Mouse (Mus musculus): ENCODE data around the gene Snrpg. TPM values are rescaled to one million over a fixed set of nuclear protein-coding genes. Genes with fewer than 3 reads are reported as not detected.
"Not testable (repeated sequence)": the region's sequence is repeated elsewhere in the genome, so short reads cannot be mapped to it uniquely, and the experiment has no call there.

Snrpg gene
- polyA plus RNA-seq (2015; fragmentation: Nextera tagmentation; extraction: Ambion mirVana), result 510 and 573 TPM in 2 replicates

DNA sequence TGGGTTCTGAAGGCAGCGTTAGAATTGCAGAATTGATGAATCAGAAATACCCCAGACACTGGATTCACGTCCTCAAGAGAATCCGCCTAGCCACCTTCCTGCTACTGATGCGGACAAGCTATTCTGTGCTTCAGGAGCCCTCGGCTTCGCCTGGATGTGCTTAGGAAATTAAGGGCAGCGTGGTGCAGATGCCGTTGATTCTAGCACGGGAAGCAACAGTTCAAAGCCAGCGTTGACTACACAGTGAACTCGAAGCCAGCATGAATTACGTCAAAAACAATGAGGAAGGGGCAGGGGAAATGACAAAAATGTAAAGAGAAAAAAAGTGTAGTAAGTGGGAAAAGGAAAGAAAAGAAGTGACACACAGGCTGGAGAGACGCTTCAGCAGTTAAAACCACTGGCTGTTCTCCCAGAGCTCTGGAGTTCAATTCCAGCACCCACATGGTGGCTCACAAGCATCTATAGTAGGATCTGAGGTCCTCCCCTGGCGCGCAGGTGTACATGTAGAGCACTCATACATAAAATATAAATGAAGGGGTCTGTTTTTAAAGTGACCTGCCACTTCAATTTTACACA, at the start of gene Snrpg:
Gene Snrpg, plus strand, starts transcription at position 541 of the 576 bp plus-strand sequence.
- 16% methylated on average over 15 of the region's 15 CpGs for WGBS
- Histone ChIP-seq H3K9me3 (no peaks in the 10 kb centered on the region), H3K4me3 (peak within 1 kb of the TSS; percentile 89), H3K27ac (replicated peaks) (peak within 1 kb of the TSS; percentile 96), H3K27me3 (no peaks in the 10 kb centered on the region), H3K36me3 (peaks cover 10% of the 10 kb centered on the region; the same call in 1 of the 2 replicates), H3K9ac (replicated peaks) (peak within 1 kb of the TSS; percentile 88), H3K4me1 (peaks cover 44% of the 10 kb centered on the region), H3K4me2 (replicated peaks) (peak within 1 kb of the TSS; percentile 60)
- no peak; the same call in 1 of the 2 replicates for ATAC-seq (replicated peaks)

DNA sequence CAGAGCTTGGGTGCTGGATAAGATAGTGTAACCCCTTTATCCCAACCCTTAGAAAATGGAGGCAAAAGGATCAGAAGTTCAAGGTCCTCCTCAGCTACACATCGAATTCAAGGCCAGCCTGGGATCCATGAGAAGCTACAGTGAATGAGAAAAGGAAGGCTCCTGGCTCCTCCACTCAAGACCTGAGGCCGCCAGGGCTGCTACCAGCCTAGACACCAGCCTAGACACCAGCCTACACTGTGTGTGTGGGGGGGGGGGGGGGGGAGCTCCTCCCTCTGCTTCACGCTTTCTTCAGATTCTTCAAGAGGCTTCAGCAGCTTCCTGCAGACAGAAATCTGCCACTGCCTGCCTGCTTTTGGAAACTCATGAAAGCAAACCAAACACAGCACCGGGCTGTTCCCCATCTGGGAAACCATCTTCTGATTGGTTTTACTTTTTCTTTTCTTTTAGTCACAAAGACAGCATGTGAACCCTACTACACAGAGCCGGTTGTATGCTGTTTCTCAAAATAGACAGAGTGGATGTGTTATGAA, 49.0 kb upstream of the Snrpg start:
- H3K4me2 ChIP-seq (replicated peaks), result no peak overlapping the region
- ATAC-seq (replicated peaks), result no peak
- WGBS, result 89% methylated on average over 5 of the region's 5 CpGs
- H3K27me3 ChIP-seq, result no peaks in the 10 kb centered on the region
- H3K9ac ChIP-seq (replicated peaks), result no peak overlapping the region
- no peaks in the 10 kb centered on the region for H3K9me3 ChIP-seq
- H3K4me3 ChIP-seq, result no peak overlapping the region
- H3K27ac ChIP-seq (replicated peaks), result no peak overlapping the region
- no peaks in the 10 kb centered on the region for H3K4me1 ChIP-seq
- H3K36me3 ChIP-seq, result no peaks in the 10 kb centered on the region

DNA sequence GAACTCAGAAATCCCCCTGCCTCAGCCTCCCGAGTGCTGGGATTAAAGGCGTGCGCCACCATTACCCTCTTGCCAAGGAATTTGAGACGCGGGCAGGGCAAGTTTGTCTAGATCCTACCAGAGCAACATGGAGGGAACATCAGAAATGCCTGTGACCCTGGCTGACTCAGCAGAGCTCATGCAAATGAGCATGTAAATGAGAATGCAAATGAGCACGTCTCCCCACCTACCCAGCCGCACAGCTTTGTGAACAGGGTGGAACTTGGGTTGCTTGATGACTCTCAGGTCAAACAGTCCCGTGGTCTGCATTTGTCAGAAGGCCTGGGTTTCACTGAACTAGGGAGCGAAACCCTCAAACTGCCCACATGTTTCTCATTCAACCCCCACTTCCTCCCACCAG, 48.1 kb upstream of the Snrpg start:
- ATAC-seq (replicated peaks), result no peak
- no peak overlapping the region for H3K4me2 ChIP-seq (replicated peaks)
- H3K4me3 ChIP-seq, result no peak overlapping the region
- WGBS, result 84% methylated on average over 9 of the region's 9 CpGs
- no peaks in the 10 kb centered on the region for H3K27me3 ChIP-seq
- H3K9me3 ChIP-seq, result no peaks in the 10 kb centered on the region
- no peak overlapping the region for H3K9ac ChIP-seq (replicated peaks)
- H3K36me3 ChIP-seq, result no peaks in the 10 kb centered on the region
- H3K27ac ChIP-seq (replicated peaks), result no peak overlapping the region
- no peaks in the 10 kb centered on the region for H3K4me1 ChIP-seq

DNA sequence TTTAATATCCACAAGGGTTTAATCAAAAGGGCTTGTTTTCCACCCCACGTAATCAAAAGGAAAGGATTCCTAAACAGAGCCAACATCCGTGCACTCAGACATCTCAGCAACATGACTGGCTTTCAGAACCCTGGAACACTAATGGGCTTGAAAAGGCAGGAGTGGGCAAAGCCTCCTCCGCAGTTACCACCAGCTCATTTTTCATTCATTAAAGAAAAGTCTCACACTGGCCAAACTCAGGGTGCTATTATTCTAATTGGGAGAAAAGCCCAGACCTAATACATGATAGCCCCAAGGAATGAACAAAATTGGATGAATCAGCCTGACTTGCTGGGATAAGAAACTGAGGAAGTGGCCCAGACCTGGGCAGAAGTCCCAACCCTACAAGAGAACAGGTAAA, 46.7 kb upstream of the Snrpg start:
- Histone ChIP-seq H3K27me3 (no peaks in the 10 kb centered on the region), H3K4me2 (replicated peaks) (no peak overlapping the region), H3K9me3 (no peaks in the 10 kb centered on the region), H3K9ac (replicated peaks) (no peak overlapping the region), H3K4me1 (0 out of 2 replicates have a peak, but pooled peaks cover 3% of the 10 kb centered on the region), H3K4me3 (no peak overlapping the region), H3K27ac (replicated peaks) (no peak overlapping the region), H3K36me3 (no peaks in the 10 kb centered on the region)
- WGBS, result 53% methylated on average over 3 of the region's 3 CpGs
- no peak for ATAC-seq (replicated peaks)

DNA sequence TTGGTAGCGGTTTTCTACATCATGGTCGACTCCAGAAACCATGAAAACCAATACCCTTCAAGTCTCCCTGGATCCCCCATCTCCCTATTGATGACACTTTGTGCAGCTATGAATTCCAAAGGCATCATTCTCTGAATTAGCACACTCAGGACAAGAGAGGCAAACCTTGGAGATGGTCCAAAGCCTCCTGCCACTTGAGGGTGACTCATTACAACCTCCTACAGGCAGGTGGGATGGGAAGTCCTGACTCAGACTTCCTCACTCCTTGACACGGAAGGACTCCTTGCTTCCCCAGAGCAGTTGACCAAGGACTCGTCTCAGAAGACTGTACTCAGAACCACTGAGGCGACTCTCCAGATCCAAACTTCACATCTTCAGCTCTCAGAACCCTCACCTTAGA, 45.5 kb upstream of the Snrpg start:
- Histone ChIP-seq H3K36me3 (no peaks in the 10 kb centered on the region), H3K27ac (replicated peaks) (no peak overlapping the region), H3K4me1 (0 out of 2 replicates have a peak, but pooled peaks cover 3% of the 10 kb centered on the region), H3K4me2 (replicated peaks) (no peak overlapping the region), H3K9ac (replicated peaks) (no peak overlapping the region), H3K4me3 (no peak overlapping the region), H3K27me3 (no peaks in the 10 kb centered on the region), H3K9me3 (no peaks in the 10 kb centered on the region)
- ATAC-seq (replicated peaks), result no peak
- 84% methylated on average over 5 of the region's 5 CpGs for WGBS

DNA sequence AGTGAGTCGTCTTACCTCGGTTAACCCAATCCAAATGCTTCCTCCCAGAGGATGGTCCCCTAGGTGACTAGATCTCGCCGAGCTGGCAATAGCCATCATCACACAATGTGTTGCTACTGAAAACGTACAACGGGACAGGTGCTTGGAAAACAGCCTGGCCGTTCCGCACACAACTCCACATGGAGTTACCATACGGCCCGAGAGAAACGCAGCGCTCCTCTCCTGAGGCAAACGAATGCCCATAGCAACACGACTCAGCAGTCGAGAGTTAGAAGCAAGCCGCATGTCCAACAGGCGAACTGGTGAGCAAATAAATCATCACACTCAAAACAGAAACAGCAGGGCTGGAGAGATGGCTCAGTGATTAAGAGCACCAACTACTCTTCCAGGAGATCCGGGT, 44.2 kb upstream of the Snrpg start:
- Histone ChIP-seq H3K4me3 (no peak overlapping the region), H3K4me1 (0 out of 2 replicates have a peak, but pooled peaks cover 3% of the 10 kb centered on the region), H3K36me3 (no peaks in the 10 kb centered on the region), H3K27ac (replicated peaks) (no peak overlapping the region), H3K9me3 (no peaks in the 10 kb centered on the region), H3K4me2 (replicated peaks) (no peak overlapping the region), H3K27me3 (no peaks in the 10 kb centered on the region), H3K9ac (replicated peaks) (no peak overlapping the region)
- ATAC-seq (replicated peaks), result no peak
- 92% methylated on average over 18 of the region's 18 CpGs for WGBS

DNA sequence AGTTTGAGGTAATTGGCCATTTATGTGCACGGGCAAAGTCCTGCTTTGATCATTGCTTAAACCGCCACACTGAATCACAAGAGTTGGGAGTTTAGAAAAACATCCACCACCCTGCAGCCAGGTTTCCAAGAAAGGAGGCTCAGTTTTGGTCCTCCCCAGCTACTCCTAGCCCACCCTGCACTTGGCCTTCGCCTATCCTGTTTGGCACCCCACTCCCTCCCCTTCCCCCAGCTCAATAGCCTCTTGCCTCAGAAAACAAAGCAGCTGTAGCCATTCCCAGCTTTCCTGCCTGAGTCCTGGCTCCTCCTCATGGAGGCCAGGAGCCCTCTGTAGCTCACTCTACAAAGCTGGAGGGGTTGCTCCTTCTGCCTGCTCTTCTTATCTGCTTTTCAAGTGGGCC, 42.7 kb upstream of the Snrpg start:
- Histone ChIP-seq H3K4me3 (no peak overlapping the region), H3K4me1 (0 out of 2 replicates have a peak, but pooled peaks cover 3% of the 10 kb centered on the region), H3K36me3 (no peaks in the 10 kb centered on the region), H3K9me3 (no peaks in the 10 kb centered on the region), H3K4me2 (replicated peaks) (no peak overlapping the region), H3K9ac (replicated peaks) (no peak overlapping the region), H3K27ac (replicated peaks) (no peak overlapping the region; the same call in 1 of the 2 replicates), H3K27me3 (no peaks in the 10 kb centered on the region)
- ATAC-seq (replicated peaks), result peak; percentile 48; the same call in 1 of the 2 replicates
- WGBS, result 43% methylated on average over 3 of the region's 3 CpGs

DNA sequence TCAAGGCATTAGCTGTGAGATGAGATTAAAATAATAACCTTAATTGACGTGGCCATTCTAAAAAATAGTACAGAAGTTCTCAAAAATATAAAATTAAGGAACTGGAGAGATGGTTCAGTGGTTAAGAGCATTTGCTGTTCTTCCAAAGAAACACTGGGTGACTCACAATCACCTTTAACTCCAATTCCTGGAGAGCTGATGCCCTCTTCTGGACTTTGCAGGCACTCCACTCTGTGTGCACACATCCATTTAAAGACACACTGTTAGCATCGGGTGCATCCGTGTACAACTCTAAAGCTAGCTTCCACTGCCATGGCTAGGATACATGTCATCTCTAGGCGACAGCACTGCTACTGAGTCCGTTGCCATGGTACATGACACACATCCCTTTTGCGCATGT, 41.2 kb upstream of the Snrpg start:
- H3K9me3 ChIP-seq, result no peaks in the 10 kb centered on the region
- no peak overlapping the region for H3K9ac ChIP-seq (replicated peaks)
- 0 out of 2 replicates have a peak, but pooled peaks cover 3% of the 10 kb centered on the region for H3K4me1 ChIP-seq
- H3K4me2 ChIP-seq (replicated peaks), result no peak overlapping the region
- 94% methylated on average over 6 of the region's 6 CpGs for WGBS
- H3K36me3 ChIP-seq, result no peaks in the 10 kb centered on the region
- H3K4me3 ChIP-seq, result no peak overlapping the region
- no peak overlapping the region for H3K27ac ChIP-seq (replicated peaks)
- ATAC-seq (replicated peaks), result no peak
- no peaks in the 10 kb centered on the region for H3K27me3 ChIP-seq

DNA sequence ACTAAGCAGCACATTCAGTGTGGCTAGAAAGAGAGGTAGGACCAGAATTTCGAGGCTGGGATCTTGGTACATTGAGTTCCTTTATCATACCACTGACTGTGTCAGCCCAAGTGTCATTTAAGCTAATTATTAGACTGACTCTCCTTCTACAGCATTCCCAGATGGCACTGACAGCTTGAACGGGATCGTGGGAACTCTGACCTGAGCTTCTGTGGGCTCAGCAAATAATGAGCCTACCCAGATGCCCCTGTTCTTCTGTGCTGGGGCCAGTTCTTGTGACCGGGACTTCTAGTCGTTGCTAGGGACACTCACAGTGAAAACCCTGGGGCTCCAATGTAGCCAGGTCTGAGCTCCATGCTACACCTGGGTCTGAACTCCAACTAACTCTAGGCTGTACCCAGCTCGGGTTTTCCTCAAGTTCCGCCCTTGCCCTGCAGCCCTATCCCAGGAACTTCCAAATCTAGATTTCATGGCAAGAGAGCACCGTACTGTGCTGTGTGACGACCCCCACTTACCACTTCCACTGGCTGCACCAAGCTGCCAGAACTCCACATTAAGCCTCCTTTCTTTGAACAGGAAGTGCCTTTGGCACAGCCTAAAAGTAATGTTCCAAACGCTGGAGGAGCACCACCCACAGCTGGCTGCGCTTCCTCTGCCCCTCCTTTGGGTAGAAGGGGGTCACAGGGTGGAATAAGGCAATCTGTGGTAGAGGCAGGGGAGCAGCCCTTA, 35.8 kb upstream of the Snrpg start:
- Histone ChIP-seq H3K4me3 (no peak overlapping the region), H3K4me1 (no peaks in the 10 kb centered on the region), H3K36me3 (no peaks in the 10 kb centered on the region), H3K4me2 (replicated peaks) (no peak overlapping the region), H3K27ac (replicated peaks) (no peak overlapping the region), H3K27me3 (no peaks in the 10 kb centered on the region), H3K9ac (replicated peaks) (no peak overlapping the region), H3K9me3 (no peaks in the 10 kb centered on the region)
- WGBS, result 80% methylated on average over 11 of the region's 11 CpGs
- no peak for ATAC-seq (replicated peaks)

DNA sequence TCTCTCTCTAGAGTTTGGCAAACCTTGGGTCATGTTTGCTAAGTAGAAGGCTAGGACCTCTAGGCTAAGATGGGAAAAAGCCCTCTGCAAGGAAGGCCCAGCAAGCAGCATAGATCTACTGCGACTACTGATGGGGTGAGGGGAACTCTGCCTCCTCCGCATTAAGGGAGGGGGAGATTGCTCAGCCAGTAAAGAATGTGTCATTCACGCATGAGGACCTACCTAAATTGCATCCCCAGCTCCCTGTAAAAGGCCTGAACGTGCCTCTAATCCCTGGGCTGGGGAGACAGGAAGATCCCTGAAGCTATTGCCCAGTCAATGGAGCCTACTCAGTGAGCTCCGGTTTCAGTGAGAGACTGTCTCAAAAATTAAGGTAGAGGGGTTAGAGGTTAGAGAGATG, 35.2 kb upstream of the Snrpg start:
- no peak overlapping the region for H3K4me2 ChIP-seq (replicated peaks)
- no peaks in the 10 kb centered on the region for H3K27me3 ChIP-seq
- no peaks in the 10 kb centered on the region for H3K36me3 ChIP-seq
- WGBS, result 74% methylated on average over 5 of the region's 5 CpGs
- no peaks in the 10 kb centered on the region for H3K9me3 ChIP-seq
- no peak for ATAC-seq (replicated peaks)
- no peaks in the 10 kb centered on the region for H3K4me1 ChIP-seq
- H3K4me3 ChIP-seq, result no peak overlapping the region
- H3K27ac ChIP-seq (replicated peaks), result no peak overlapping the region
- no peak overlapping the region for H3K9ac ChIP-seq (replicated peaks)

DNA sequence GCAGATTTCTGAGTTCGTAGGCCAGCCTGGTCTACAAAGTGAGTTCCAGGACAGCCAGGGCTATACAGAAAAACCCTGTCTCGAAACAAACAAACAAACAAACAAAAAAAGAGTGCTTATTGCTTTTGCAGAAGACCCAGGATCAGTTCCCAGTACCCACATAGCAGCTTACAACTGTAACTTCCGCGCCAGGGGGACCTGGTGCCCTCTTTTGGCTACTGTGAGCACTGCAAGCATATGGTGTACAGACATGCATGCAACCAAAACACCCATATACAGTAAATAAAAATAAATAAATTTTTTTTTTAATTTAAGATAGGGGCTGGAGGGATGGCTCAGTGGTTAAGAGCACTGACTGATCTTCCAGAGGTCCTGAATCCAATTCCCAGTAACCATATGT, 34.8 kb upstream of the Snrpg start:
- not testable (repeated sequence) for H3K36me3 ChIP-seq; H3K27me3 ChIP-seq; ATAC-seq (replicated peaks); H3K4me3 ChIP-seq; H3K27ac ChIP-seq (replicated peaks); H3K4me2 ChIP-seq (replicated peaks); H3K4me1 ChIP-seq; H3K9me3 ChIP-seq; H3K9ac ChIP-seq (replicated peaks)
- 87% methylated on average over 4 of the region's 4 CpGs for WGBS

DNA sequence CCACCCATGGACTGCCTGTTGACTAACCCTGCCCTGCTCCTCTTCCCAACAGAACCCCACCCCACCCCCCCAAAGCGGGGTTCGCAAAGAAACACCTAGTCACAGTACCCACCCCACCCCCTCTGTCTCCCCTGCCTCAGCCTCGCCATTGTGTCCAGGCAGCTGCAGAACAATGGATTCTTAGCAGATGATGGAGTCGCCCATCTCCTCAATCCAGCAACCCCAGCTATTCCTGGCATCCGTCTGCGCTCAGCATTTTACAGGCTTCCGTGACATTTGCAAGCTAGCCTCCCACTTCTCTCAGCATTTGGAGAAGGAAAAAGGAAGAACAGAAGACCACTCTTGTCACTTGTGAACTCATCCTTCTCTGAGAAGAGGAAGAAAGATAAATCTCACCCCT, 27.4 kb upstream of the Snrpg start:
- Histone ChIP-seq H3K4me3 (no peak overlapping the region), H3K27ac (replicated peaks) (no peak overlapping the region)

More for the DNA sequence above, 27.4 kb upstream of the Snrpg start:
- ATAC-seq (replicated peaks), result no peak
- no peaks in the 10 kb centered on the region for H3K27me3 ChIP-seq
- no peaks in the 10 kb centered on the region for H3K36me3 ChIP-seq
- H3K9ac ChIP-seq (replicated peaks), result no peak overlapping the region
- no peaks in the 10 kb centered on the region for H3K4me1 ChIP-seq
- H3K4me2 ChIP-seq (replicated peaks), result no peak overlapping the region
- no peaks in the 10 kb centered on the region for H3K9me3 ChIP-seq
- 14% methylated on average over 7 of the region's 7 CpGs for WGBS

All from forebrain, embryonic 15.5 days (tissue).